Mouse (Mus musculus) heart, embryonic 16.5 days (tissue): ENCODE measurements at regions not wholly inside any gene's neighbourhood (a gene's known extent, or its start where the extent isn't known, plus 50 kb on each side); places are given as distances from the start of the nearest gene placed in this dataset.

ENCODE experiments used
- ATAC-seq: fragments of 200-750 bp; cut with Nextera tagmentation; replicated peaks from 2 replicates; pipeline ENCODE4 v1.8.0; 2017; ENCODE audit warnings: moderate number of reproducible peaks; ENCODE audit not compliant: insufficient read depth, low FRiP score; ENCODE audit errors: extremely low read depth
- H3K27ac ChIP-seq: fragments of 300-500 bp; sonication (generic); 2 replicates; pipeline ENCODE4 v1.5.1; 2014; ENCODE audit warnings: mild to moderate bottlenecking, low read length, control low read depth, moderate library complexity
- H3K27me3 ChIP-seq: fragments of 300-500 bp; sonication (generic); 2 replicates; pipeline ENCODE4 v1.6.1; 2014; ENCODE audit warnings: low read length, mixed read lengths; ENCODE audit not compliant: control insufficient read depth, insufficient read depth
- H3K36me3 ChIP-seq: fragments of 300-500 bp; sonication (generic); 2 replicates; pipeline ENCODE4 v1.6.1; 2014; ENCODE audit not compliant: control insufficient read depth, insufficient read depth
- H3K4me1 ChIP-seq: fragments of 300-500 bp; sonication (generic); 2 replicates; pipeline ENCODE4 v1.6.1; 2014; ENCODE audit warnings: low read length, mixed read lengths; ENCODE audit not compliant: control insufficient read depth, insufficient read depth
- H3K4me2 ChIP-seq: fragments of 300-500 bp; sonication (generic); 2 replicates; pipeline ENCODE4 v1.6.1; 2014; ENCODE audit warnings: low read depth, mild to moderate bottlenecking, control low read depth, low read length
- H3K4me3 ChIP-seq: fragments of 300-500 bp; sonication (generic); 2 replicates; pipeline ENCODE4 v1.5.1; 2014; ENCODE audit warnings: mild to moderate bottlenecking, control low read depth, low read length
- H3K9ac ChIP-seq: fragments of 300-500 bp; sonication (generic); 2 replicates; pipeline ENCODE4 v1.6.1; 2014; ENCODE audit warnings: low read length, control low read depth
- H3K9me3 ChIP-seq: fragments of 300-500 bp; sonication (generic); replicated peaks from 2 replicates; pipeline ENCODE4 v1.6.1; 2016; ENCODE audit warnings: low read length; ENCODE audit not compliant: control insufficient read depth
- WGBS: fragments of 180-500 bp; shearing (Covaris S2); extraction: QIAGEN DNeasy Blood & Tissue Kit; methylation state at CpG from one replicate; pipeline ENCODE4 v1.1.7; 2014; 5-methylcytosine and 5-hydroxymethylcytosine counted together

DNA sequence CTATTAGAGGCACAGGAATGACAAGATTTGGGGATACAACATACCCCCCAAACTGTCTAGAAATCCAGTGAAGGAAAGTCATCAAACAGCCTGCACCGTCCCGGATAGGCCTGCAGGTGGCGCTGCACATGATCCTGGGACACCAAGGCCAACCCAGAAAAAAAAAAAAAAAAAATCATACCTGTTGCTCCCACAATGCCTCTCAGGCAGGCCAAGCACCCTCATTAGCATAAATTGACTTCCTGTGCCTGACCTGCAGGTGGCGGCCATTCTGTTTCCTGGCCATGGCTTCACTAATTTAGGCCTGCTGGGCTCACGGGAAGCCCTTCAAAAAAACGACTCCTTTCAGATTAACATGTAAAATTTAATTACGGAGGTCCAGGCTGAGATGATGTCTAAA is 184.8 kb upstream of the Sdk2 start:
- no peaks in the 10 kb centered on the region for H3K9me3 ChIP-seq
- no peak for ATAC-seq
- no peak overlapping the region for H3K27ac ChIP-seq
- no peaks in the 10 kb centered on the region; the same call in none of the 2 replicates for H3K4me1 ChIP-seq
- H3K4me3 ChIP-seq: no peak overlapping the region
- no peak overlapping the region for H3K9ac ChIP-seq
- no peaks in the 10 kb centered on the region for H3K36me3 ChIP-seq
- H3K27me3 ChIP-seq: 0 out of 2 replicates have a peak, but pooled peaks cover 3% of the 10 kb centered on the region
- WGBS: 81% methylated on average over 7 of the region's 7 CpGs
- H3K4me2 ChIP-seq: no peak overlapping the region

DNA sequence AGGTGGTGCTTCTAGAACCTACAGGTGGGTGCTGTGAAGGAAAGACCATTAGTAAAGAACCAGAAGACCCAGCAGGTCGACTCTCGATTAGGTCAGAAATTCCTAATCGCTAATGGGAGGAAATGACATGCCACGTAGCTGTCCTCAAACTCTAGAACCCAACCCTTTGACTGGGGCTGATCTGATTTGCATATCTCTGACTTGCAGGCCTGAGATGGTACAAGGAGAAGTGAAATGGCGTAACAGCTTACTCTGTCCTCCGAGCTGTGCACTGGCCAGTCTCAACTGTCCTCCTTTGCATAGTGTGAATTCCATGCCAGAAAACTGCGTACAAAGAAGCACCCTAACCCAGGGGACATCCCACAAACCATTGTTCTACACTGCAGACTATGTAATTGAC is 182.4 kb upstream of the Sdk2 start:
- Histone ChIP-seq H3K36me3 (no peaks in the 10 kb centered on the region), H3K4me1 (no peaks in the 10 kb centered on the region; the same call in none of the 2 replicates), H3K27me3 (no peaks in the 10 kb centered on the region), H3K27ac (no peak overlapping the region), H3K4me3 (no peak overlapping the region), H3K4me2 (no peak overlapping the region), H3K9me3 (no peaks in the 10 kb centered on the region), H3K9ac (no peak overlapping the region)
- no peak for ATAC-seq
- 61% methylated on average over 7 of the region's 7 CpGs for WGBS

DNA sequence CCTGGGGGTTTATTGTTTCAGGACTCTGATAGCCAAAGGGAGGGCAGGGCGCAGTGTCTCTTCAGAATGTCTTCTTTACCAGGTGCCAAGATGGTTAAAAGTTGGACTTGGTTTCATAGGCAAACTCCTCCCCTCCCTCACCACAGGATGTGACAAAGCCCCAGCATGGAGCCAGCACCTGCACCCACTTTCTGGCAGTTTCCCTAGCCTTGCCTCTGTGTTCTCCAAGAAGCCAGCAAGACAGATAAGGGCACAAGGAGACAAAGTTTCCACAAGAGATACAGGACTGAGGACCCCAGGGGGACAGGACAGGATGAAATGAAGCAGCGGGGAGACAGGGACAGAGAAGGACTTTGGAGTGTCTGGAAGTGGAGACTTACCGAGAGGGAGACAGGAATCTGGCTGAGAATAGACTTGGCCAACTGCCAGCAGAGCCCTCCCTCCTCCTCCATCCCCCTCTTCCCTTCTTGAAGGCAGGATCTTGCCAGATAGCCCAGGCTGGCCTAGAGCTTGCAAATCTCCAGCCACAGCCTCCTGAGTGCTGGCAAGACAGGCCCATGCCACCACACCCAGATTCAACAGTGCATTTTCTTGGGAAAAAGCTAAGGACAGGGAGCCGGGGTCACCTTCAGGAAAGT is 181.5 kb upstream of the Sdk2 start:
- peak; percentile 60 for ATAC-seq
- H3K4me2 ChIP-seq: no peak overlapping the region
- no peak overlapping the region for H3K9ac ChIP-seq
- H3K4me1 ChIP-seq: no peaks in the 10 kb centered on the region; the same call in none of the 2 replicates
- H3K4me3 ChIP-seq: no peak overlapping the region
- H3K27ac ChIP-seq: peak overlapping the region; percentile 57; the same call in 1 of the 2 replicates
- 48% methylated on average over 4 of the region's 4 CpGs for WGBS
- H3K36me3 ChIP-seq: no peaks in the 10 kb centered on the region
- no peaks in the 10 kb centered on the region for H3K27me3 ChIP-seq
- H3K9me3 ChIP-seq: no peaks in the 10 kb centered on the region

DNA sequence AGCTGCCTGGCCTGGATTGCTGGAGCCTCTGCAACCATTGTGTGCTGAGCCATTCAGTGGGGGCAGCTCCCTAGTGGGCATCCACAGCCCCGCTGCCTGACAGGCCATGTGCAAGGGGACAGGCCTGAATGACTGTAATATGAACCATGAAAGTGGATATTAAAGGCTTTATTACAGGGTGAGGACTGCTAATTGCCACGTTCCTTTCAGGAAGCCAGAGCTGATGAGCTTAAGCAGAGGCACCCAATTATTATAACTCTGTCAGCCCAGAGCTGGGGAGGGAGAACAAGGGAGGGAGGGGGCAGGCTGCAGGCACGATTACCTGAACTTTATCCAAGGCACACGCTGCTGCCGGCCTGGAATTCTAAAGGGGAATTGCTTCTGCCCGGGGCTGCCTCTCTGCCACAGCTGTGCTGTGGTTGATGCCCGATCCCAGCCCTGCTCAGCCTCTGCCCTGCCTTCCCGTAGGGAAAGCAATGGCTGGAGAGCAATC is 172.5 kb upstream of the Sdk2 start:
- Histone ChIP-seq H3K4me1 (no peaks in the 10 kb centered on the region), H3K27me3 (no peaks in the 10 kb centered on the region), H3K9ac (no peak overlapping the region), H3K9me3 (no peaks in the 10 kb centered on the region), H3K36me3 (no peaks in the 10 kb centered on the region), H3K27ac (no peak overlapping the region), H3K4me3 (no peak overlapping the region), H3K4me2 (no peak overlapping the region)
- no peak for ATAC-seq
- WGBS: 43% methylated on average over 8 of the region's 8 CpGs

DNA sequence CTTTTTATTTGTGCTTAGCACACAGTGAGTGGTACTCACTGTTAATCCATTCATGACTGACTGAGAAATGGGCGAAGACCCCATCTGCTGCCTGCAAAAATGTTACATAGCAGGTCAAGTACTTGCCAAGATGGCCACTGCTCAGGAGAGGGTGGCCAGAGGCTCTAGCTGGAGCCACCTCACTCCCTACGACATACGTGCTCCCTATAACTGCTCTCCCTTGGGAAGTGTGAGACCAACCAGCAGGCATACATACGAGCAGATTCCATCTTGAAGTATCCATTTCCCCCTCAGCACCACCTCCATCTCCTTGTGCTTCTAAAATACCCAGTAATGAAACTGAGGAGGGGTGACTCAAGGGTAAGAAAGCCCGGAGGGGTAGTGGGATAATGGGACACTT is 172.0 kb upstream of the Sdk2 start:
- H3K9ac ChIP-seq: no peak overlapping the region
- H3K4me1 ChIP-seq: no peaks in the 10 kb centered on the region
- ATAC-seq: no peak
- no peaks in the 10 kb centered on the region for H3K27me3 ChIP-seq
- no peak overlapping the region for H3K4me3 ChIP-seq
- no peak overlapping the region for H3K27ac ChIP-seq
- H3K9me3 ChIP-seq: no peaks in the 10 kb centered on the region
- WGBS: 78% methylated on average over 5 of the region's 5 CpGs
- no peaks in the 10 kb centered on the region for H3K36me3 ChIP-seq
- no peak overlapping the region for H3K4me2 ChIP-seq

DNA sequence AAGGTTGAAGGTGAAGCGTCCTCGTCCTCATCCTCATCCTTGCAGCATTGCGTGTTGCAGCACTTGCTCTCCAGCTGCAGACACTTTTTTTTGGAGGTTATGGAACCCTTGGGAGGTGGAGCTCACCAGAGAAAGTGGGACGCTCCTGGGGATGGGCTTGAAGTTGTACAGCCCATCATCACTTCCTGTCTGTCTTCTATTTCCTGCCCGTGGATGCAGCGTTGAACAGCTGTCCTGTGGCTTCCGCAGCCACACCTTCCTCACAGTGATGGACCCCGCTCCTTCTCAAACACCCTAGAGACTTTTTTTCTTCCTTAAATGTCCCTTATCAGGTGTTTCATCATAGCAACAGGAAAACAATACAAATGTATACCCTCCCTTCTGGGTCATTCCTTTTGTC is 171.5 kb upstream of the Sdk2 start:
- Histone ChIP-seq H3K9ac (no peak overlapping the region), H3K9me3 (no peaks in the 10 kb centered on the region), H3K4me3 (no peak overlapping the region), H3K36me3 (no peaks in the 10 kb centered on the region), H3K27me3 (no peaks in the 10 kb centered on the region), H3K4me1 (no peaks in the 10 kb centered on the region), H3K4me2 (no peak overlapping the region), H3K27ac (no peak overlapping the region)
- ATAC-seq: no peak
- WGBS: 66% methylated on average over 8 of the region's 8 CpGs

DNA sequence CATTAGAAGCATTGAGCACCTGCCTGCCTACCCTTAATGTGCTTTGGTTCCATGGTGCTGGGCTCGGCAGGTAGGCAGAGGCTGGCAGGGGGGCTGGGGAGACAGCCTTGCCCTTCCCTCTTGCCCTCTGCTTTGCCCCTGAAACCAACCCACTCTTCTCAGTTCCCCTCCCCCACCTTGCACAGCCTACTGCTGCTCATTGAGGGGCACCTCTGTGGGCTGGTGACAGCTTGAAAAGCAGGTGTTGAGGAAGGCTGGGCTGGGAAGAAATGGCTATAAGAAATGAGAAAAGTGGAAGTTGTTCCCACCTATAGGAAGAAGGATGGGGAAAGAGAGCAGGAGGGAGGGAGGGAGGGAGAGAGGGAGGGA is 167.7 kb upstream of the Sdk2 start:
- Histone ChIP-seq H3K4me2 (no peak overlapping the region), H3K4me3 (no peak overlapping the region), H3K27me3 (no peaks in the 10 kb centered on the region), H3K9me3 (no peaks in the 10 kb centered on the region), H3K36me3 (no peaks in the 10 kb centered on the region), H3K9ac (no peak overlapping the region), H3K27ac (peak overlapping the region; percentile 11; the same call in 1 of the 2 replicates), H3K4me1 (peaks cover 3% of the 10 kb centered on the region; the same call in 1 of the 2 replicates)
- 57% methylated on average over 1 of the region's 1 CpGs for WGBS
- ATAC-seq: 0 out of 2 replicates have a peak, but pooled peaks have one; percentile 2

DNA sequence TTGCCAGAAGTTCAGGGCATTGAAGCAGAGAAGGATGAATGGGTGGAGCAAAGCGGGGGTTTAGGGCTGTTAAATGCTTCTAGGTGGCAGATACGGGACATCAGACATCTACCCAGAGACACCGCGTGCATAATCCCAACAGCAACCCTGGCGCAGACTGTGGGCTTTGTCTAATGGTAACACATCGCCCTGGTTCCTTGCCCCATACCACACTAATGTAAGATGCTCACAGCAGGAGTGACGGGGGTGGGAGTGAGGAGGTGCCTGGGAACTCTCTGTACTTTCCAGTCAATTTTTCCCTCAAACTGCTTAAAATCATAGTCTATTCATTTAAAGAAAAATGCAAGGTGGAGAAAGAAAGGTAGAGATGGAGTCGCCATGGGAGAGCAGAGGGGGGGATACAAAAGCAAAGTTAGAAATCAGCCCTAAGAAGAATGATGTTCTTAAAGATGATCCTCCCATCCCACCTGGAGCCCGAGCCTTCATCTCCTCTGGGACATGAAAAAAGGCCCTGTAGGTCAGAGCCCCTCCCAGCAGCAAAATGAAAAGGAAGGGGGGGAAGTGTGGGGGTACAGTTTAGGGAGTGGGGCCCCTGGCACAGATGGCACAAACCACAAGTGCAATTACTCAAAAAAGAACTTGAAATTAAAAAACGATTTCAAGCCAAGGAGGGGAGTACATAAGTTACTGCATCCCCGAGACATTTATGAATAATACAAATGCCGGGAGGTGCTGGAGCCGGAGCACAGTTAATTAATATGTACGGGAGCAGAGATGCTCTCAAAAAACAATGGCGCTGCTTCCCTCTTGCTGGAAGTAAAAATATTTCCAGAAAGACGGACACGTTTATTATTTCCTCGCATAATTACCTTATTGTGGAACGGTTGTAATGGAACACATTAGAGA is 167.0 kb upstream of the Sdk2 start:
- peak overlapping the region; percentile 11; the same call in 1 of the 2 replicates for H3K27ac ChIP-seq
- peaks cover 3% of the 10 kb centered on the region; the same call in 1 of the 2 replicates for H3K4me1 ChIP-seq
- no peak overlapping the region for H3K9ac ChIP-seq
- H3K27me3 ChIP-seq: no peaks in the 10 kb centered on the region
- no peak overlapping the region for H3K4me3 ChIP-seq
- WGBS: 80% methylated on average over 19 of the region's 19 CpGs
- no peaks in the 10 kb centered on the region for H3K36me3 ChIP-seq
- ATAC-seq: no peak
- no peak overlapping the region for H3K4me2 ChIP-seq
- H3K9me3 ChIP-seq: no peaks in the 10 kb centered on the region

DNA sequence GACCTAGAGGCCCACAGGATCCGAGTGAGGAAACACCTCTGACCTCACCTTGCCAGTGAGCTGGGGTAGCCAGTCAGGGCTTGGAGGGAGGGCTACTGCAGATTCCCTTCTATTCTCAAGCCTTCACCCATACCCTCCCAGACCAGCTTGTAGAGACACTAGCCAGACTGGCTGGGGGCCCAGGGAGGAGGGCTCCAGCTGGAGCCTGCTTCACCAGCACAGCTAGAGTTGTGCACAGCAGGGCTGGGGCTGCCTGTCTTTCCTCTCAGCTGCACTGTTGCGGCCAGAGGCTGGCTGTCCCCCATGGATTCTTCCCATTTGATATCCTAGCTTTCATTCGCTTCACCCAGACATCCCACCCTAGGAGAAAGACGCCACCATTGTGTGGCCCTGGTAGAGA is 165.0 kb upstream of the Sdk2 start:
- Histone ChIP-seq H3K36me3 (no peaks in the 10 kb centered on the region), H3K4me3 (no peak overlapping the region), H3K9me3 (no peaks in the 10 kb centered on the region), H3K4me2 (no peak overlapping the region), H3K27ac (no peak overlapping the region), H3K27me3 (no peaks in the 10 kb centered on the region), H3K4me1 (peaks cover 3% of the 10 kb centered on the region; the same call in 1 of the 2 replicates), H3K9ac (no peak overlapping the region)
- 77% methylated on average over 4 of the region's 4 CpGs for WGBS
- ATAC-seq: no peak
